Mouse (Mus musculus) CH12.LX (cell line): Measurements from ENCODE around the gene Tmem245.

Experiments
- CHD2 ChIP-seq: IDR thresholded peaks from 2 replicates; pipeline ENCODE4 v1.6.1; 2011; ENCODE audit warnings: low read length, improper control_type of control experiment
- CTCF ChIP-seq, 2 experiments: IDR thresholded peaks in 1 of 2; conservative IDR thresholded peaks in 1 of 2; 2 replicates each; pipeline ENCODE4 v1.5.1; 2011 to 2012; ENCODE audit warnings: low read depth in 2 of 2, low read length in 2 of 2, improper control_type of control experiment in 1 of 2, inconsistent platforms in 1 of 2, mild to moderate bottlenecking in 1 of 2, moderate library complexity in 1 of 2
- EP300 ChIP-seq: IDR thresholded peaks from 2 replicates; pipeline ENCODE4 v1.6.1; 2011; ENCODE audit warnings: low read length, improper control_type of control experiment
- ETS1 ChIP-seq: conservative IDR thresholded peaks from 2 replicates; pipeline ENCODE4 v1.6.1; 2012; ENCODE audit warnings: low read depth, mild to moderate bottlenecking, inconsistent platforms, low read length, improper control_type of control experiment, moderate library complexity
- GABPA ChIP-seq: IDR thresholded peaks from 2 replicates; pipeline ENCODE4 v1.6.1; 2012; ENCODE audit warnings: low read depth, low read length, improper control_type of control experiment, inconsistent platforms; ENCODE audit not compliant: insufficient replicate concordance
- JUND ChIP-seq: conservative IDR thresholded peaks from 2 replicates; pipeline ENCODE4 v1.6.1; 2011; ENCODE audit warnings: low read depth, low read length, improper control_type of control experiment
- NRF1 ChIP-seq: IDR thresholded peaks from 2 replicates; pipeline ENCODE4 v1.6.1; 2014; ENCODE audit warnings: low read depth, mild to moderate bottlenecking, inconsistent platforms, low read length, improper control_type of control experiment, moderate library complexity
- POLR2A ChIP-seq: IDR thresholded peaks from 2 replicates; pipeline ENCODE4 v1.6.1; 2011; ENCODE audit warnings: low read depth, mild to moderate bottlenecking, improper control_type of control experiment, low read length
- POLR2AphosphoS2 ChIP-seq: IDR thresholded peaks from 2 replicates; pipeline ENCODE4 v1.6.1; 2011; ENCODE audit warnings: low read depth, low read length, improper control_type of control experiment
- RAD21 ChIP-seq: IDR thresholded peaks from 2 replicates; pipeline ENCODE4 v1.6.1; 2011; ENCODE audit warnings: low read depth, mild to moderate bottlenecking, low read length, improper control_type of control experiment, moderate library complexity
- USF1 ChIP-seq: IDR thresholded peaks from 2 replicates; pipeline ENCODE4 v1.6.1; 2014; ENCODE audit warnings: low read depth, mild to moderate bottlenecking, inconsistent platforms, low read length, improper control_type of control experiment
- USF2 ChIP-seq: conservative IDR thresholded peaks from 2 replicates; pipeline ENCODE4 v1.6.1; 2011; ENCODE audit warnings: low read depth, low read length, improper control_type of control experiment
- ZC3H11A ChIP-seq: IDR thresholded peaks from 2 replicates; pipeline ENCODE4 v1.6.1; 2012; ENCODE audit warnings: low read depth, mild to moderate bottlenecking, inconsistent platforms, low read length, improper control_type of control experiment

GRCm38 (mm10) chr4:56837661-56838060 lies 109.6 kb downstream of the Tmem245 start:
- no peak for TF ChIP-seq EP300
- TF ChIP-seq USF2 = no peak
- TF ChIP-seq CTCF (conservative IDR thresholded peaks at IDR 0.05 in 1 of 2, IDR thresholded peaks at IDR 0.05 in 1 of 2; ENCODE audit: low read depth in 2 of 2, low read length in 2 of 2) = no peak
- no peak for TF ChIP-seq ZC3H11A
- no peak for TF ChIP-seq RAD21
- TF ChIP-seq POLR2AphosphoS2 = no peak
- no peak for TF ChIP-seq JUND
- TF ChIP-seq GABPA = no peak
- TF ChIP-seq NRF1 = no peak
- TF ChIP-seq USF1 = no peak
- TF ChIP-seq ETS1 = no peak
- TF ChIP-seq POLR2A = no peak
- no peak for TF ChIP-seq CHD2
